Mouse (Mus musculus) kidney, adult 2 months (tissue): ENCODE measurements at regions not wholly inside any gene's neighbourhood (a gene's known extent, or its start where the extent isn't known, plus 50 kb on each side); places are given as distances from the start of the nearest gene placed in this dataset.

ENCODE experiments used
- DNase-seq: peaks from one replicate; pipeline ENCODE4 v3.0.0; 2021
- H3K27ac ChIP-seq: fragments of 200-500 bp; 2 replicates; pipeline ENCODE4 v1.5.1; 2012; ENCODE audit warnings: low read depth, low read length, control low read depth, inconsistent platforms; ENCODE audit not compliant: insufficient read depth
- H3K27me3 ChIP-seq: fragments of 200-500 bp; replicated peaks from 2 replicates; pipeline ENCODE4 v1.6.1; 2012; ENCODE audit warnings: mild to moderate bottlenecking, moderate library complexity, low read length, inconsistent platforms; ENCODE audit not compliant: control insufficient read depth, insufficient read depth
- H3K36me3 ChIP-seq: fragments of 200-500 bp; 2 replicates; pipeline ENCODE4 v1.6.1; 2012; ENCODE audit warnings: mild to moderate bottlenecking, moderate library complexity, low read length, inconsistent platforms; ENCODE audit not compliant: control insufficient read depth, insufficient read depth
- H3K4me1 ChIP-seq: fragments of 200-500 bp; 2 replicates; pipeline ENCODE4 v1.6.1; 2011; ENCODE audit warnings: low read length; ENCODE audit not compliant: control insufficient read depth, insufficient read depth
- H3K4me3 ChIP-seq: fragments of 200-500 bp; 2 replicates; pipeline ENCODE4 v1.5.1; 2011; ENCODE audit warnings: mild to moderate bottlenecking, low read depth, low read length, control low read depth; ENCODE audit not compliant: insufficient read depth
- CTCF ChIP-seq: fragments of 200-500 bp; conservative IDR thresholded peaks from 2 replicates; pipeline ENCODE4 v1.5.1; 2011; ENCODE audit warnings: low read depth, mild to moderate bottlenecking, control low read depth, low read length, moderate library complexity, mixed read lengths; ENCODE audit not compliant: insufficient read depth, insufficient read length
- POLR2A ChIP-seq: fragments of 200-500 bp; IDR thresholded peaks from one replicate; pipeline ENCODE4 v1.6.1; 2011; ENCODE audit warnings: low read depth, low read length, control low read depth
- WGBS: fragments of 180-500 bp; shearing (Covaris S2); methylation state at CpG from one replicate; pipeline ENCODE4 v1.1.7; 2018; 5-methylcytosine and 5-hydroxymethylcytosine counted together

DNA sequence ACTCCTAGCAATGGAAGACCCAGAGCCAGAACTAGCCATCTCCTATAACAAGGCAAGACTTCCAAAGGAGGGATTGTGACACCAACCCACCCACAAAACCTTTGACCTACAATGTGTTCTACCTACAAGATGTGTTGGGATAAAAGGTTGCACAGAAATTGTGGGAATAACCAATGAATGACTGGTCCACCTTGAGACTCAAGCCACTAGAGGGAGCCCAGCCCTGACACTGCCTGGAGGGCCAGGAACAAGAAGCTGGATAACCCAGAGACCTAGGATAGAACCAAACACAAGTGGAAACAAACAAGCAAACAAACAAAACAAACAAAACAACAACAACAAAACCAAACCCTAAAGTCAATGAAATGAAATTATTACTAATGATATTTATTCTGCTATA, 288.8 kb downstream of the Dchs2 start:
- peak; percentile 49; the same call in 1 of the 2 replicates for TF ChIP-seq CTCF
- TF ChIP-seq POLR2A: no peak
- Histone ChIP-seq H3K4me1 (no peaks in the 10 kb centered on the region), H3K4me3 (no peak overlapping the region), H3K36me3 (no peaks in the 10 kb centered on the region), H3K27ac (no peak overlapping the region), H3K27me3 (no peaks in the 10 kb centered on the region)
- peak; percentile 18 for DNase-seq

DNA sequence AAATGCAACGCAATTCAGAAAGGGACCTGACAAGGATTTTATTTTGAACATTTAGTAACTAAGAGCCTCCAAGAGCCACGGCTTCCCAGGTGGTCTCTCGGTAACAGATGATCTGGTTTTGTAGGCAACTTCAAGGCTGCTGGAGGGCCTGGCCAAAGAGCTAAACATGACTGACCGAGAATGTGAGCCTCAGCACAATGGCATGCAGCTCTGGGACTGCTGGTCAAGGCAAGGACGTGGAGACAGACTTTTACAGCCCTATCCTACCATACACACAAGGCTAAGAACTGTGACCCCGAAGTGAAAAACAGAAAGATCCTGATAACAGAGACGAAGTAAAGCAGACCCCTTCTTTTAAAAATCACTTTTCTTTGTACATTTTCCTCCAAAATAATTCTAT, 296.5 kb downstream of the Dchs2 start:
- H3K27me3 ChIP-seq: no peaks in the 10 kb centered on the region
- no peak for TF ChIP-seq CTCF
- TF ChIP-seq POLR2A: no peak
- H3K36me3 ChIP-seq: no peaks in the 10 kb centered on the region
- no peak for DNase-seq
- no peak overlapping the region for H3K4me3 ChIP-seq
- H3K27ac ChIP-seq: no peak overlapping the region
- H3K4me1 ChIP-seq: no peaks in the 10 kb centered on the region
- 73% methylated on average over 7 of the region's 7 CpGs for WGBS

DNA sequence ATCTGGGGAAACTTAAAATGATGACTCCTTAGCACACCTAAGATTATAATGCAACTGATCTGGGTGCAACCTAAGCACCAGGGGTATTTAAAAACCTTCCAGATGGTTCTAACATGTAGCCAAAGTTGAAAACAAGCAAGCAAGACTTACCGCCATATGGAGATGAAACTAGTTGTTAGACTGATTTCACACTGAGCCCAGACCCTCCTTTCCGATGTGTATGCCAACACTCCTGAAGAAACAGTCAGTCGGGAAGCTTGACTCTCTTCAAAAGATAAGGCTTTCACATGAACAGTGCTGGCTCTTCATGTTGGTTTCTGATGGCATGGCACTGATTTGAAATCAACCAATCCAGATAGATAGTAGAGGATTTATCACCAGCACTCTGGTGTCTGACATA, 301.6 kb downstream of the Dchs2 start:
- Histone ChIP-seq H3K36me3 (no peaks in the 10 kb centered on the region), H3K4me1 (no peaks in the 10 kb centered on the region), H3K27me3 (no peaks in the 10 kb centered on the region), H3K27ac (no peak overlapping the region), H3K4me3 (no peak overlapping the region)
- DNase-seq: no peak
- WGBS: 93% methylated on average over 3 of the region's 3 CpGs
- no peak for TF ChIP-seq CTCF
- no peak for TF ChIP-seq POLR2A

DNA sequence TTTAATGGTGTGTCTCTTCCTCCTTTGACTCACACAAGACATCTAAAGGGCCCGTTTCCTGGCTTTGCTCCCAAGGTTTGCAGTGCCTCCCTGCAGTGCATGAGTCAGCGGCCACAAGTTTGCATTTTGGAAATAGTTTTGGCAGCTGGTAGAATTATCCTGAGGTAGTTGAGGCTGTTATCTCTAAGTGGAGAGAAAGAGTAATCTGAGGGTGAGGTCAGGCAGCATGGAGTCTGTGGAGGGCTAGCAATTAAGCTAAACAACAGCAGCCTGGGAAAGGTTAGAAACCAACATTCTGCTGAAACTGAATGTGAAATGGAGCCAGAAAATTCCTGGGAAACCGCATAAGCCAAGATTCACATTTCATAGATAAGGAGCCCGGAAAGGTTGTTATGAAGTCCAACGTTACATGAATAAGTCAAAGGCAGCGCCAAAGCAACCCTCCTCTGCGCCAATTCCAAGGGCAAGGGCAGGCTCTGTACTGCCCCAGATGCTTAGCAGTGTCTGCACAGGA, 318.5 kb downstream of the Dchs2 start:
- no peaks in the 10 kb centered on the region for H3K36me3 ChIP-seq
- TF ChIP-seq POLR2A: no peak
- no peak for TF ChIP-seq CTCF
- no peak overlapping the region for H3K4me3 ChIP-seq
- no peaks in the 10 kb centered on the region for H3K4me1 ChIP-seq
- whole genome bisulfite sequencing: 73% methylated on average over 7 of the region's 7 CpGs
- DNase-seq: peak; percentile 18
- no peak overlapping the region for H3K27ac ChIP-seq
- no peaks in the 10 kb centered on the region for H3K27me3 ChIP-seq

DNA sequence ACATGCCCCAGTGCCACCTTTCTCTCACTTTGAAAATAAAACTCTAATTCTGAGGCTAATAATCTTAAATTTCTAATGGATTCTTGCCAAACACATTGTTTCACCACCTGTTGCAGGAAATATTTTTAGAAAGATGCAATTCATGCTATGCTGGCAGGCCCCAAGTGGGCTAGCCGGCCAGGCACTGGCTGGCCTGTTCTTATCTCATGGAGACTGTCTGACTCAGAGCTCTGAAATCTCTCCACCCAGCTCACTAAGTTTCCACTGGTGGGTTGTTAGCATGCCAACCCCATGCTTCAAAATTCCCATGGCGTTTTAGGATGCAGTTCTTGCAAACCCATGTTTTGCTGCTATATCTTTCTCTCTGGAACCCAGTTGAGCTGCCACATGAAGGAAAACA, 315.5 kb upstream of the Sfrp2 start:
- no peak overlapping the region for H3K27ac ChIP-seq
- no peaks in the 10 kb centered on the region for H3K4me1 ChIP-seq
- no peaks in the 10 kb centered on the region for H3K27me3 ChIP-seq
- no peaks in the 10 kb centered on the region for H3K36me3 ChIP-seq
- no peak overlapping the region for H3K4me3 ChIP-seq
- TF ChIP-seq CTCF (no peak), POLR2A (no peak)
- 83% methylated on average over 2 of the region's 2 CpGs for WGBS
- no peak for DNase-seq

DNA sequence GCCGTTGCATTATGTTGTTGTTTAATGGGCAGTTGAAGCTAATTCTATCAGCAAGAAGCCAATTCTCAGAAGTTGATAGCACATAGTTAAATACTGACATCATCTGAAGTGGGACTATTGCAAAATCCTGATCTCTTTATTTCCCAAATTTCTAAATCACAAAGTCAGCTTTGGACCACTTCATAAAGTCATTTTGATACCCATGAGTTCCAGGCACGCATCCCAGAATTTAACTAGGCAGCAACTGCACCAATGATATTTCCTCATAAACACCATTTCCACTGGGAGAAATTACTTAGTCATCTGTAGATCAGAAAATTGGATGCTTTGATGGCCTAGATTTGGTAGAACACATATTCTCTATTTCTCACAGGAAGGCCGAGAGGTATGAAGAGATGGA, 314.8 kb upstream of the Sfrp2 start:
- Histone ChIP-seq H3K4me3 (no peak overlapping the region), H3K27ac (no peak overlapping the region), H3K27me3 (no peaks in the 10 kb centered on the region), H3K36me3 (no peaks in the 10 kb centered on the region), H3K4me1 (no peaks in the 10 kb centered on the region)
- TF ChIP-seq POLR2A (no peak), CTCF (no peak)
- no peak for DNase-seq
- 84% methylated on average over 3 of the region's 3 CpGs for WGBS

DNA sequence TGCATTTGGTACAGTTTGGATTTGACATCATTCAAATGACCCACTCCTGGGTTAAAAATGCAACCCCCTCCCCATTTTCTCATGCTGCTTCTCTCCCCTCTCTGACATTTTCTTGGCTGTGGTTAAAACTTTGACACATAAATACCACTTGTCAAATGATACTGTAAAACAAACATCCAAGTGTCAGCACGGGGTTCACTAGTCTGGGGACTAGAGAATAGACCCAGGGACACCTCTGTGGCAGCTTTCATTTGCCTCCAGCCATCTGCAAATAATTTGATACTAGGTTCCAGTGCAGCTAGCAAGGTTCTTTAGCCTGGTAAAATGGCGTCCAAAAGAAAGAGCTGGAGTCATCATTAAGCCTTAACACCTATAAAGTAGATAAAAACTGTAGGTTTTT, 312.7 kb upstream of the Sfrp2 start:
- H3K27ac ChIP-seq: no peak overlapping the region
- 70% methylated on average over 2 of the region's 2 CpGs for WGBS
- TF ChIP-seq CTCF (no peak), POLR2A (no peak)
- H3K27me3 ChIP-seq: no peaks in the 10 kb centered on the region
- H3K36me3 ChIP-seq: no peaks in the 10 kb centered on the region
- no peak for DNase-seq
- H3K4me3 ChIP-seq: no peak overlapping the region
- no peaks in the 10 kb centered on the region for H3K4me1 ChIP-seq

DNA sequence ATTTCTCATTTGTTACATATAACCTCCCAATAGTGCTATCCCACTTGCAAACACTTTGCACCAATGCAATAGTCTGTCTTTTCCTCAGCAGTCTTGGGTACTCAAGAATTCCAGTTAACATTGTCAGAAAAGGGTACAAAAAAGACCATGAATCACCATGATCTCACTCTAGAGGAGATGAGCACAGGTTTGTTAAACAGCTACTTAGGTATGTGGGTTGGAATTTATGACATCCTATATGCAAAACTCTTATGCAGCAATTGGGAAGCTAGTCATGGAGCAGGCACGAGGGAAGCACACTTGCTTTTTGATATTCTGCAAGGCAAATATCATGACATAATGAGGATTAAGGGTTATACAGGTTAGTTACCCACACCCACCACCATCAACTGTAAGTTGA, 307.7 kb upstream of the Sfrp2 start:
- 71% methylated on average over 1 of the region's 1 CpGs for WGBS
- no peak for DNase-seq
- no peaks in the 10 kb centered on the region for H3K36me3 ChIP-seq
- H3K27ac ChIP-seq: no peak overlapping the region
- H3K4me3 ChIP-seq: no peak overlapping the region
- no peaks in the 10 kb centered on the region for H3K27me3 ChIP-seq
- H3K4me1 ChIP-seq: no peaks in the 10 kb centered on the region
- TF ChIP-seq CTCF: no peak
- no peak for TF ChIP-seq POLR2A
